Mouse (Mus musculus) G1E (cell line): Measurements from ENCODE around the gene Txndc11. TPM values are rescaled to one million over a fixed set of nuclear protein-coding genes. Genes with fewer than 3 reads are reported as not detected.
A peak's percentile ranks its signal among the peaks of the same experiment; 100 is the strongest.

Experiments used
- ATAC-seq: 2 replicates; pipeline ENCODE4 v1.8.0; 2016; ENCODE audit warnings: mild to moderate bottlenecking; ENCODE audit not compliant: insufficient number of reproducible peaks, poor library complexity, low FRiP score, severe bottlenecking; ENCODE audit errors: extremely low read depth
- DNase-seq: peaks from one replicate; pipeline ENCODE4 v3.0.0; 2012; ENCODE audit warnings: low spot score
- H3K27me3 ChIP-seq: 2 replicates; pipeline ENCODE4 v1.6.1; 2012; ENCODE audit warnings: mild to moderate bottlenecking, low read length, inconsistent platforms; ENCODE audit not compliant: insufficient read depth
- H3K36me3 ChIP-seq: replicated peaks from 2 replicates; pipeline ENCODE3; 2012; ENCODE audit warnings: mild to moderate bottlenecking, inconsistent platforms
- H3K4me1 ChIP-seq: 2 replicates; pipeline ENCODE4 v1.6.1; 2012; ENCODE audit warnings: low read depth, low read length, inconsistent platforms, mixed read lengths; ENCODE audit not compliant: insufficient read depth
- H3K4me3 ChIP-seq: 2 replicates; pipeline ENCODE4 v1.5.1; 2012; ENCODE audit warnings: low read depth, mild to moderate bottlenecking, inconsistent platforms, low read length, moderate library complexity, mixed read lengths
- H3K9me3 ChIP-seq: replicated peaks from 2 replicates; pipeline ENCODE4 v1.6.1; 2012; ENCODE audit warnings: inconsistent platforms
- CTCF ChIP-seq: IDR thresholded peaks from 2 replicates; pipeline ENCODE4 v1.5.1; 2012; ENCODE audit warnings: low read depth, low read length, inconsistent platforms, mixed read lengths
- GATA1 ChIP-seq: IDR thresholded peaks from 2 replicates; pipeline ENCODE4 v1.6.1; 2012; ENCODE audit warnings: borderline replicate concordance, low read length, inconsistent platforms, mixed read lengths
- GATA2 ChIP-seq: IDR thresholded peaks from 2 replicates; pipeline ENCODE4 v1.6.1; 2012; ENCODE audit warnings: low read depth, low read length, inconsistent platforms, borderline replicate concordance
- POLR2AphosphoS5 ChIP-seq: IDR thresholded peaks from 2 replicates; pipeline ENCODE4 v1.6.1; 2012; ENCODE audit warnings: low read depth, low read length, inconsistent platforms; ENCODE audit not compliant: insufficient replicate concordance
- TAL1 ChIP-seq: conservative IDR thresholded peaks from 2 replicates; pipeline ENCODE4 v1.6.1; 2012; ENCODE audit warnings: low read depth, low read length, inconsistent platforms, mixed read lengths
- polyA plus RNA-seq: library from polyadenylated mRNA; stranded (reverse); fragments of >175 nt; gene quantifications from 2 replicates; pipeline ENCODE4 v1.2.3, GENCODE M21; 2012
- total RNA-seq, 2 experiments: library from RNA; stranded (forward) in 1 of 2; stranded (reverse) in 1 of 2; fragments of 200-1000 nt in 1 of 2; fragments of >200 nt in 1 of 2; fragmentation: Nextera tagmentation in 1 of 2; gene quantifications; 2 replicates each; pipeline ENCODE4 v1.2.3; 2014 to 2017

Gene Txndc11
- total and polyA plus RNA-seq, 3 experiments: 19.2 to 43.3 (median 27.0) TPM

DNA sequence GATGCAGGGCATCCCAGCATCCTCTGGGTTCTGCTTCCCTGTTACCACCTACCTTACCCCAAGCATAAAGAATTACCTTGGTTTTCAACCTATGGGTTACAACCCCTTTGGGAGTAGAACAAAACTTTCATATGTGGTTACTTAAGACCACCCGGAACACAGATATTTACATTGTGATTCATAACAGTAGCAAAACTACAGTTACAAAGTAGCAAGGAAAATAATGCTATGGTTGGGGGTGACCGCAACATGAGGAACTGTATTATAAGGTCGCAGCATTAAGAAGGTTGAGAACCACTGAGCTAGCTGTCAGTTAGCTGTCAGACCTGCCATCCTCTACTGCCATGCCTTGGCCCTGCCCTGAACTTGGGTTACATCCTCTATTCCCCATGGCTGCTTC is 65.8 kb downstream of the Txndc11 start:
- DNase-seq (no peak), ATAC-seq (no peak)
- H3K4me3 ChIP-seq: no peak overlapping the region
- H3K27me3 ChIP-seq: peaks cover 48% of the 10 kb centered on the region
- H3K9me3 ChIP-seq: no peaks in the 10 kb centered on the region
- TF ChIP-seq POLR2AphosphoS5: no peak
- TF ChIP-seq GATA1: no peak
- no peak for TF ChIP-seq GATA2
- TF ChIP-seq CTCF: no peak
- no peak for TF ChIP-seq TAL1
- H3K36me3 ChIP-seq: peaks cover 14% of the 10 kb centered on the region
- peaks cover 15% of the 10 kb centered on the region for H3K4me1 ChIP-seq

DNA sequence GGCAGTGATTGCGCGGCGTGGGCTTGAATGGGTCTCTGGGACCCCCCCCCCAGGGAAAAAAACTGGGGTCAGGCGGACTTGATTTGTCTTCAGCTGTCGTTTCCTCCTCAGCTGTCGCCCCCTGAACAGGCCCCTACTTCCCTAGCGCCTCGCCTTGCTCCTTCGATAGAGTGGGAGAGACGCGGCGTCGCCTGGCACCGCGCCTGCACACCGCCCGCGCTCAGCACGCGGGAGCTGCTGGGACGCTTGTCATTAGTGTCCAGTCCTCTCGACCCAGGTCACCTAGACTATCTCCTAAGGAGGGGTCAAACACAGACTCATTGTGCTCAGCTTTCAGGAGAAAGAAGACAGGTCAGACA is 67.6 kb downstream of the Txndc11 start:
- TF ChIP-seq TAL1: no peak
- TF ChIP-seq CTCF: no peak
- no peak for TF ChIP-seq POLR2AphosphoS5
- no peak for TF ChIP-seq GATA2
- TF ChIP-seq GATA1: no peak
- peaks cover 65% of the 10 kb centered on the region for H3K27me3 ChIP-seq
- no peak for ATAC-seq
- no peaks in the 10 kb centered on the region for H3K9me3 ChIP-seq
- DNase-seq: no peak
- peak overlapping the region; percentile 69; the same call in 1 of the 2 replicates for H3K4me3 ChIP-seq
- peaks cover 17% of the 10 kb centered on the region for H3K4me1 ChIP-seq
- H3K36me3 ChIP-seq: no peaks in the 10 kb centered on the region

GRCm38 (mm10) chr16:11066029-11066832 is 68.2 kb downstream of the Txndc11 start, which contains the start of gene Litaf:
Gene Litaf, minus strand, starts transcription at chr16:11066157.
- no peak for TF ChIP-seq CTCF
- no peak for TF ChIP-seq GATA1
- TF ChIP-seq GATA2: no peak
- TF ChIP-seq POLR2AphosphoS5: no peak
- TF ChIP-seq TAL1: no peak
- no peaks in the 10 kb centered on the region for H3K9me3 ChIP-seq
- H3K36me3 ChIP-seq: no peaks in the 10 kb centered on the region
- ATAC-seq: peak; percentile 77
- peak; percentile 83 for DNase-seq
- peaks cover 17% of the 10 kb centered on the region for H3K4me1 ChIP-seq
- H3K4me3 ChIP-seq: peak within 1 kb of the TSS; percentile 69
- peaks cover 70% of the 10 kb centered on the region for H3K27me3 ChIP-seq

DNA sequence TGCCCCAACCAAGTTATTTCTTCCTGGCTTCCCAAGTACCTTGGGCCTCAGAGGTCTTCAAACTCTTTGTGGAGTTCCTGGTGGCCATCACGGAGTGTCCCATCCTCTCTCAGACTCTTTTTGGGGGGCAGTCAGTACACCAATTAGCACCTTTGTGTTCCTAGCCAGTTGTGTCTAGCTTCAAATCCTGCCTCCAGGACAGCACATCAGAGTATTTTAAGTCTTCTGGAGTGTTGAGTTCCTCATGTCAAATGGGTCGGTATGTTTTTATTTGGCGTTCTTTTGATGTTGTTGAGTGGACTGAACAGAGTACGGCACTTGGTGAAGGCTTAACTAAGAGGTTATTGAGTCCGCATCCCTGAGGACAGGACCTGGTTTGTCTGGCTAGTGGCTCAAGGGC is 69.0 kb downstream of the Txndc11 start:
- Histone ChIP-seq H3K36me3 (no peaks in the 10 kb centered on the region), H3K4me1 (peaks cover 17% of the 10 kb centered on the region), H3K9me3 (no peaks in the 10 kb centered on the region), H3K27me3 (peaks cover 72% of the 10 kb centered on the region), H3K4me3 (no peak overlapping the region)
- DNase-seq (no peak), ATAC-seq (no peak)
- TF ChIP-seq POLR2AphosphoS5 (no peak), TAL1 (no peak), GATA2 (no peak), CTCF (no peak), GATA1 (no peak)

GRCm38 (mm10) chr16:11064742-11065141 is 69.7 kb downstream of the Txndc11 start:
- ATAC-seq (no peak), DNase-seq (no peak)
- Histone ChIP-seq H3K9me3 (no peaks in the 10 kb centered on the region), H3K4me3 (no peak overlapping the region), H3K27me3 (peaks cover 65% of the 10 kb centered on the region), H3K36me3 (no peaks in the 10 kb centered on the region), H3K4me1 (peaks cover 17% of the 10 kb centered on the region)
- TF ChIP-seq TAL1 (no peak), GATA2 (no peak), POLR2AphosphoS5 (no peak), GATA1 (no peak), CTCF (no peak)

DNA sequence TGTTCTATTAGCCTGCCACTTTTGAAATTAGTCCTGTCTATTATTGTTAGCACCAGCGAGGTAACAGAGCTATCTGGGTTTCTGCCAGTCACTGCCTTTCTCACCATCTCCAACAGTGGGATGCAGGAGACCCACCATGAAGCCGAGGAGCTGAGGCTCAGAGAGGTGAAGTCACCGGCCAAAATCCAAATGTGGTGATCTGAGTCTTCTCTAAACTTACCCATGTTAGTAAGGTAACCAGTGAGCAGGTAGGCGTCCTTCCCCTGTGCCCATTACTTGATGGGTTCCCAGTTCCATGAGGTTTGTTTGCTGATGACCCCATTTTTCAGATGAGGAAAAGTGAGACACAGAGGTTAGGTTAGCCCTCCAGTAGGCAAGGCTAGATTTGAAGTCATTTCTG is 70.1 kb downstream of the Txndc11 start:
- Histone ChIP-seq H3K27me3 (peaks cover 64% of the 10 kb centered on the region), H3K36me3 (no peaks in the 10 kb centered on the region), H3K4me3 (no peak overlapping the region), H3K9me3 (no peaks in the 10 kb centered on the region), H3K4me1 (peaks cover 17% of the 10 kb centered on the region)
- no peak for TF ChIP-seq TAL1
- TF ChIP-seq CTCF: no peak
- TF ChIP-seq GATA2: no peak
- TF ChIP-seq POLR2AphosphoS5: no peak
- TF ChIP-seq GATA1: no peak
- DNase-seq (no peak), ATAC-seq (no peak)
